Mouse (Mus musculus) liver, adult 2 months (tissue): ENCODE results near the gene Flywch1.

Experiments used
- CTCF ChIP-seq: fragments of 200-500 bp; IDR thresholded peaks from 2 replicates; pipeline ENCODE4 v1.5.1; 2011; ENCODE audit warnings: low read depth, low read length, control low read depth
- POLR2A ChIP-seq: fragments of 200-500 bp; IDR thresholded peaks from 2 replicates; pipeline ENCODE4 v1.6.1; 2011; ENCODE audit warnings: low read length, control low read depth; ENCODE audit not compliant: insufficient read depth; ENCODE audit errors: extremely low read depth

DNA sequence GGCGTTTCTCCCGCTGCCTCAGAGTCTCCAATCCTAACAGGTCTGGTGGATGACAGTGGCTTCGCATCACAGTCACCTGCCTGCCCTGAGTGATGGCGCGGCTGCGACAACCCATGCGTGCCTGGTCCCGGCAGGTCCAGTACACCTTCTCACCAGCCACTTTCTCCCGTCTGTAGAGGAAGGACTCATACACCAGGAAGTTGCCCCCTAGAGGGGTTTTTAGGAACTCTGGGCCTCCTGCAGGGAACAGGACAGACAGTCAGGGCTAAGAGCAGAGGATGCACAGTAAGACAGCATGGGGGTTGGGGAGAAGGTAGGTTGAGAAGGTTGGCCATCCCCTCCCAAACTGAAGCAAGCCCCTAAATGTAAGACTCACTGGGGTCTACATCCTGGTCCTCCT, 11.2 kb downstream of the Flywch1 start:
- TF ChIP-seq POLR2A (no peak), CTCF (no peak)
